Mouse (Mus musculus): ENCODE data around the gene Ptpre. TPM values are rescaled to one million over a fixed set of nuclear protein-coding genes. Genes with fewer than 3 reads are reported as not detected.

Ptpre gene
- polyA plus RNA-seq, 1 experiment from 2014 or later = 0.77 TPM

DNA sequence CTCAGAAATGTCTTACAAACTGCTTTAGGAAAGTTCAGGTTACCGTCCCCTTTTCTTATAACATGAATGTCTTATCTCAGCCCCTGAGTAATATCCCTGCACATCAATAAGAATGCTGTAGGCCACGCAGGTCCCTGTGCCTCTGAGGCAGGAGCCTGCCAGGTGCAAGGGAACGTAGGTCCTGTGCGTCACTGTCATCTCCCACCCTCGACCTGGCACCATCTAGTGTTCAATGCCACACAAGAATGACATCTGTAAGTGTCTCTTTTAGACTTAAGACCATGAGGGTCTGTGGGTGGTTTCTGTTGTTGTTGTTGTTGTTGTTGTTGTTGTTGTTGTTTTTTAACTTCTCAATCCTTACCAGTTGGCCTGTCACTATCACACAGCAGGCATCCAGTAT lies 56.0 kb downstream of the Ptpre start:
- no peak for DNase-seq (ENCODE audit: low spot score)
- no peak overlapping the region for H3K4me2 ChIP-seq (ENCODE audit: low read depth, low read length, severe bottlenecking)
- no peak overlapping the region for H3K27ac ChIP-seq (ENCODE audit: low read depth, low read length)
- H3K9me3 ChIP-seq (ENCODE audit: control insufficient read depth, low read length) = no peaks in the 10 kb centered on the region
- ATAC-seq (replicated peaks; ENCODE audit: low FRiP score) = no peak
- WGBS = 83% methylated on average over 5 of the region's 5 CpGs
- no peaks in the 10 kb centered on the region for H3K4me1 ChIP-seq (replicated peaks; ENCODE audit: control insufficient read depth, insufficient read depth, low read length)
- no peak overlapping the region for H3K9ac ChIP-seq (ENCODE audit: low read length)
- H3K4me3 ChIP-seq (ENCODE audit: low read depth, low read length) = no peak overlapping the region
- no peaks in the 10 kb centered on the region for H3K27me3 ChIP-seq (ENCODE audit: control insufficient read depth, insufficient read depth, low read length)
- no peaks in the 10 kb centered on the region for H3K36me3 ChIP-seq (ENCODE audit: control insufficient read depth, insufficient read depth, low read length)

DNA sequence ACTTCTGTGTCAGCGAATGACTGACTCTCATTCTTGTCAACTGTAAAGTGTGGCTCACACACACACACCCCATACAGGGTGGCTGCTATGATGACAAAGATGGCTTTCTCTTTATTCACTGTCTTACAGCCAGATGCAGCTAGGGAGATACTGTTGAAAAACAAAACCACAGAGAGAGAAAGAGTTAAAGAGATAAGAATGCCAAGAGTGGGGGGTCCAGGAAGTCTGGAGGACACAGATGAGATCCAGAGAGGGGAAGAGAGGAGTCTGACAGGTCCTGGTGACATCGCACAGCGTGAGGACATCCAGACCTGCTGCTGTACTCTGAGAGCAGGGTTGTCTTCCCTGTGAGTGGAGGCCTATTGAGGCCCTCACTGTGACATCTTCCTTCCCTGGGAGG lies 56.5 kb downstream of the Ptpre start:
- no peaks in the 10 kb centered on the region for H3K36me3 ChIP-seq (ENCODE audit: control insufficient read depth, insufficient read depth, low read length)
- H3K4me3 ChIP-seq (ENCODE audit: low read depth, low read length) = no peak overlapping the region
- ATAC-seq (replicated peaks; ENCODE audit: low FRiP score) (no peak), DNase-seq (ENCODE audit: low spot score) (no peak)
- no peak overlapping the region for H3K9ac ChIP-seq (ENCODE audit: low read length)
- H3K4me1 ChIP-seq (replicated peaks; ENCODE audit: control insufficient read depth, insufficient read depth, low read length) = no peaks in the 10 kb centered on the region
- no peaks in the 10 kb centered on the region for H3K9me3 ChIP-seq (ENCODE audit: control insufficient read depth, low read length)
- no peak overlapping the region for H3K27ac ChIP-seq (ENCODE audit: low read depth, low read length)
- 85% methylated on average over 3 of the region's 3 CpGs for WGBS
- no peak overlapping the region for H3K4me2 ChIP-seq (ENCODE audit: low read depth, low read length, severe bottlenecking)
- no peaks in the 10 kb centered on the region for H3K27me3 ChIP-seq (ENCODE audit: control insufficient read depth, insufficient read depth, low read length)

- 67% methylated on average over 7 of the region's 7 CpGs for WGBS
- no peak for ATAC-seq (replicated peaks; ENCODE audit: low FRiP score)
- no peak overlapping the region for H3K27ac ChIP-seq (ENCODE audit: low read depth, low read length)
These were observed 57.4 kb downstream of the Ptpre start for GRCm38 (mm10) chr7:135594676-135595075.

DNA sequence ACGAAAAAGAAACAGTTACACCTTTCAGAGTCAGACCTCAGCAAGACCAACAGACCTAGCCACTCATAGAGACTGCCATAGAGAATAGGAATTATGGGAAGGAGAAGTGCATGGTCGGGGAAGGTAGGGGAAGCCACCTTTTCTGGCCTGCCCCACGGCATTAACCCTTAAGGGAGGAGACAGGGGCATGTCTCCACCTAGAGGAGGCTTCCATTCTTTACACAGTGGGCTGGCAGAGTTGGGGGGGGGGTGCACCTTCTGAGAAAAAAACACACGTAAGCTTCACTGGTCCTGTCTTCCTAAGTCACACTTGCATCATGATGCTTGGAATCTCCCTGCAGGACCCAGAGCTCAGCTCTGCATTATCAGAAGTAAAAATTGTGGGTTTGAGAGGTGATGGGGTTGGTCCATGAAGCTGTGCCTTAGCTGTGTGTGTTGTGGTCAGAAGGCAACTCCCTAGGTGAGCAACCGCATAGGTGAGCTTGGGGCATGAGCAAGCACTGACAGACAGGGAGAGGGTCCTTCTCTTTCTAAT lies 58.4 kb downstream of the Ptpre start:
- Histone ChIP-seq H3K9ac (ENCODE audit: low read length) (no peak overlapping the region), H3K9me3 (ENCODE audit: control insufficient read depth, low read length) (no peaks in the 10 kb centered on the region), H3K4me2 (ENCODE audit: low read depth, low read length, severe bottlenecking) (no peak overlapping the region), H3K4me3 (ENCODE audit: low read depth, low read length) (no peak overlapping the region), H3K27ac (ENCODE audit: low read depth, low read length) (no peak overlapping the region), H3K4me1 (replicated peaks; ENCODE audit: control insufficient read depth, insufficient read depth, low read length) (no peaks in the 10 kb centered on the region), H3K27me3 (ENCODE audit: control insufficient read depth, insufficient read depth, low read length) (no peaks in the 10 kb centered on the region), H3K36me3 (ENCODE audit: control insufficient read depth, insufficient read depth, low read length) (no peaks in the 10 kb centered on the region)
- WGBS = 43% methylated on average over 5 of the region's 5 CpGs
- ATAC-seq (replicated peaks; ENCODE audit: low FRiP score) (no peak), DNase-seq (ENCODE audit: low spot score) (no peak)

More at GRCm38 (mm10) chr7:135594676-135595075, 57.4 kb downstream of the Ptpre start:
- no peak for DNase-seq (ENCODE audit: low spot score)
- Histone ChIP-seq H3K4me3 (ENCODE audit: low read depth, low read length) (no peak overlapping the region), H3K36me3 (ENCODE audit: control insufficient read depth, insufficient read depth, low read length) (no peaks in the 10 kb centered on the region), H3K27me3 (ENCODE audit: control insufficient read depth, insufficient read depth, low read length) (no peaks in the 10 kb centered on the region), H3K9ac (ENCODE audit: low read length) (no peak overlapping the region), H3K4me1 (replicated peaks; ENCODE audit: control insufficient read depth, insufficient read depth, low read length) (no peaks in the 10 kb centered on the region), H3K4me2 (ENCODE audit: low read depth, low read length, severe bottlenecking) (no peak overlapping the region), H3K9me3 (ENCODE audit: control insufficient read depth, low read length) (no peaks in the 10 kb centered on the region)

- Histone ChIP-seq H3K9me3 (ENCODE audit: control insufficient read depth, low read length) (no peaks in the 10 kb centered on the region), H3K9ac (ENCODE audit: low read length) (no peak overlapping the region), H3K4me2 (ENCODE audit: low read depth, low read length, severe bottlenecking) (no peak overlapping the region), H3K27ac (ENCODE audit: low read depth, low read length) (no peak overlapping the region), H3K4me3 (ENCODE audit: low read depth, low read length) (no peak overlapping the region), H3K27me3 (ENCODE audit: control insufficient read depth, insufficient read depth, low read length) (no peaks in the 10 kb centered on the region), H3K36me3 (ENCODE audit: control insufficient read depth, insufficient read depth, low read length) (no peaks in the 10 kb centered on the region), H3K4me1 (replicated peaks; ENCODE audit: control insufficient read depth, insufficient read depth, low read length) (no peaks in the 10 kb centered on the region)
- 65% methylated on average over 9 of the region's 9 CpGs for WGBS
- ATAC-seq (replicated peaks; ENCODE audit: low FRiP score) (no peak), DNase-seq (ENCODE audit: low spot score) (no peak)
These were observed 59.7 kb downstream of the Ptpre start for GRCm38 (mm10) chr7:135597006-135597405.

GRCm38 (mm10) chr7:135597604-135598289 lies 60.5 kb downstream of the Ptpre start:
- DNase-seq (ENCODE audit: low spot score) (no peak), ATAC-seq (replicated peaks; ENCODE audit: low FRiP score) (no peak)
- Histone ChIP-seq H3K4me2 (ENCODE audit: low read depth, low read length, severe bottlenecking) (no peak overlapping the region), H3K4me1 (replicated peaks; ENCODE audit: control insufficient read depth, insufficient read depth, low read length) (no peaks in the 10 kb centered on the region), H3K9ac (ENCODE audit: low read length) (no peak overlapping the region), H3K27me3 (ENCODE audit: control insufficient read depth, insufficient read depth, low read length) (no peaks in the 10 kb centered on the region), H3K36me3 (ENCODE audit: control insufficient read depth, insufficient read depth, low read length) (no peaks in the 10 kb centered on the region), H3K4me3 (ENCODE audit: low read depth, low read length) (no peak overlapping the region), H3K9me3 (ENCODE audit: control insufficient read depth, low read length) (no peaks in the 10 kb centered on the region), H3K27ac (ENCODE audit: low read depth, low read length) (no peak overlapping the region)
- 66% methylated on average over 12 of the region's 12 CpGs for WGBS

GRCm38 (mm10) chr7:135598303-135598855 lies 61.1 kb downstream of the Ptpre start:
- no peak for ATAC-seq (replicated peaks; ENCODE audit: low FRiP score)
- Histone ChIP-seq H3K36me3 (ENCODE audit: control insufficient read depth, insufficient read depth, low read length) (no peaks in the 10 kb centered on the region), H3K4me1 (replicated peaks; ENCODE audit: control insufficient read depth, insufficient read depth, low read length) (no peaks in the 10 kb centered on the region), H3K27ac (ENCODE audit: low read depth, low read length) (no peak overlapping the region), H3K9ac (ENCODE audit: low read length) (no peak overlapping the region), H3K27me3 (ENCODE audit: control insufficient read depth, insufficient read depth, low read length) (no peaks in the 10 kb centered on the region), H3K4me2 (ENCODE audit: low read depth, low read length, severe bottlenecking) (no peak overlapping the region), H3K4me3 (ENCODE audit: low read depth, low read length) (no peak overlapping the region), H3K9me3 (ENCODE audit: control insufficient read depth, low read length) (no peaks in the 10 kb centered on the region)
- 72% methylated on average over 7 of the region's 7 CpGs for WGBS
- DNase-seq (ENCODE audit: low spot score) = no peak

GRCm38 (mm10) chr7:135600076-135600475 lies 62.8 kb downstream of the Ptpre start:
- no peaks in the 10 kb centered on the region for H3K27me3 ChIP-seq (ENCODE audit: control insufficient read depth, insufficient read depth, low read length)
- H3K4me2 ChIP-seq (ENCODE audit: low read depth, low read length, severe bottlenecking) = no peak overlapping the region
- H3K9ac ChIP-seq (ENCODE audit: low read length) = no peak overlapping the region
- DNase-seq (ENCODE audit: low spot score) (no peak), ATAC-seq (replicated peaks; ENCODE audit: low FRiP score) (no peak)
- no peak overlapping the region for H3K27ac ChIP-seq (ENCODE audit: low read depth, low read length)
- no peaks in the 10 kb centered on the region for H3K36me3 ChIP-seq (ENCODE audit: control insufficient read depth, insufficient read depth, low read length)
- H3K9me3 ChIP-seq (ENCODE audit: control insufficient read depth, low read length) = no peaks in the 10 kb centered on the region
- WGBS = 92% methylated on average over 3 of the region's 3 CpGs
- no peaks in the 10 kb centered on the region for H3K4me1 ChIP-seq (replicated peaks; ENCODE audit: control insufficient read depth, insufficient read depth, low read length)
- H3K4me3 ChIP-seq (ENCODE audit: low read depth, low read length) = no peak overlapping the region

- WGBS = 89% methylated on average over 8 of the region's 8 CpGs
- Histone ChIP-seq H3K4me2 (ENCODE audit: low read depth, low read length, severe bottlenecking) (no peak overlapping the region), H3K9ac (ENCODE audit: low read length) (no peak overlapping the region), H3K4me1 (replicated peaks; ENCODE audit: control insufficient read depth, insufficient read depth, low read length) (no peaks in the 10 kb centered on the region), H3K27me3 (ENCODE audit: control insufficient read depth, insufficient read depth, low read length) (no peaks in the 10 kb centered on the region), H3K9me3 (ENCODE audit: control insufficient read depth, low read length) (no peaks in the 10 kb centered on the region), H3K27ac (ENCODE audit: low read depth, low read length) (no peak overlapping the region), H3K36me3 (ENCODE audit: control insufficient read depth, insufficient read depth, low read length) (no peaks in the 10 kb centered on the region), H3K4me3 (ENCODE audit: low read depth, low read length) (no peak overlapping the region)
- DNase-seq (ENCODE audit: low spot score) = no peak
- ATAC-seq (replicated peaks; ENCODE audit: low FRiP score) = no peak
These were observed 64.3 kb downstream of the Ptpre start for GRCm38 (mm10) chr7:135601607-135602006.

Measured in forebrain, embryonic 11.5 days (tissue).